Mouse (Mus musculus) WW6 (cell line): ENCODE results near the gene Mettl7a1.
"Not testable (repeated sequence)": the region's sequence is repeated elsewhere in the genome, so short reads cannot be mapped to it uniquely, and the experiment has no call there.

ENCODE experiments used
- DNase-seq: peaks from one replicate; pipeline ENCODE4 v3.0.0-alpha.2; 2013; ENCODE audit warnings: low read depth, low spot score

Gene Mettl7a1

DNA sequence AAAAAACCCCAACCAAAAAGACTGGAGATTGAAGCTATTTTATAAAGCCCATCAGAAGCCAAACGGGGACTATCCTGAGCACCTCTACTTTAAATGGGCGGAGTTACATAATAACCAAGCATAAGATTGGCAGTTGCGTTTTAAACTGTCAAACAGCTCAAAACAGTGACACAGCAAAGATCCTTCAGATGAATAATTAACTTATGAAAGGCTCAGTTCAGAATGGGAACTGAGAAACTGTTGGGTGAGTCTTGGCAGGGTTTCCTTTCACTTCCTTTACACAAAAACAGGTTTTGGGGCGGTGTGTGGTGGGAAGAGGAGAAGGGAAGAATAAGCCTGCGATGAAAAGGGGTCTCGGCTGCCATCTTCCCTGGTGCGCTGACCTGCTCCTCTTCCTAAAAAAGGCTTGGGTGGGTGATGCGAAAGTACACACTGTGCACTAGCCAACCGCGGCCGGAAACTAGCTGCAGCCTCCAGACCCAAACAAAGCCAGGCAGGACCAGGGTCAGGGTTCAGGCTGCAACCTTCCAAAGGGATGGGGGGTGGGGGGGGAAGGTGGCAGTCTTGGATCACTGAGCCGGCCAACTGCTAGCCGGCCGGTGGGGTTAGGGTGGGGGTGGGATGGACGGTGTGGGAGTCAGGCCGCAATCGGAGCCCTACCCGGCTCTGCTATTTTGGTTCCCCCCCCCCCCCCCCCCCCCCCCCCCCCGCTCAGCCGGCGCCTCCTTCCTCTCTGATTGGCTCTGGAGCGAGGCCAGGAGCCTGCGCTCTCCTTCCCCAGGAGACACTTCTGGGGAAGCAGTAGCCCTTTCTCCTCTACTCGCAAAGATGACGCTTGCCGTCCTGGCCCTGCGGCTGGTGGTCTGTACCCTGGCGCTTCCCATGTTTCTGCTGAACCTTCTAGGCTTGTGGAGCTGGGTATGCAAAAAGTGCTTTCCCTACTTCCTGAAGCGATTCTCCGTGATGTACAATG lies at the start of gene Mettl7a1:
Mettl7a1 (plus strand) TSS at position 122 of the 973 bp plus-strand sequence.
- no peak for DNase-seq

DNA sequence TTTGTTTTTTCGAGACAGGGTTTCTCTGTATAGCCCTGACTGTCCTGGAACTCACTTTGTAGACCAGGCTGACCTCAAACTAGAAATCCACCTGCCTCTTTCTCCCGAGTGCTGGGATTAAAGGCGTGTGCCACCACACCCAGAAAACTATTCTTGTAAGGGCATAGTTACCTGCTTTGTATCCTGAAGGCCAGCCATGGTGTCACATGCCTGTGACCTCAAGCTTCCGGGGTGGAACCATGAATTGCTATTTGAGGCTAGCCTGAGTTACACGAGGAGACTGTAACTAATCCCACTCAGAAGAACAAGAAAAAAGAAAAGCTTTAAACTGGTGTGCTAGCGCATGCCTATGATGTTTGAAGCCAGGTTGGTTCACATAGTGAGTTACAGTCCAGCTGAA lies 47.6 kb upstream of the Mettl7a1 start:
- DNase-seq: no peak

DNA sequence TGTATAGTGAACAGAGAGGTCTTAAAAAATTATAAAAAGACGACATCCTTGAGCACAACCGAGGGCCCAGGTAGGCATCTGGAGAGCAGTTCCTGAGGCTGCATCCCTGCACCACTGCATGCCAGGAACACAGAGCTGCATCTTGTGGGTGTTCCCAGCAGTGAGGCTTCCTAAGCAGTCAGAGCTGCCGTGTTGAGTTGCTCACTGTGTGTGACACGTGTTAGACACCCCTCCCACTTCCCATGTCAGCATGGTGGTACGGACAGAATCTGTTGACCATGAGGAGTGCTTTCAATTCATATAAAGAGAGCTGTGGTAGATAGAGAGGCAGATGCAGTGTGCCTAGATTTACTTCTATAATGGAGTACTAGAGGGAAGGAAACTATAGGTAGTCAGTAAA lies 46.6 kb upstream of the Mettl7a1 start:
- DNase-seq: no peak

DNA sequence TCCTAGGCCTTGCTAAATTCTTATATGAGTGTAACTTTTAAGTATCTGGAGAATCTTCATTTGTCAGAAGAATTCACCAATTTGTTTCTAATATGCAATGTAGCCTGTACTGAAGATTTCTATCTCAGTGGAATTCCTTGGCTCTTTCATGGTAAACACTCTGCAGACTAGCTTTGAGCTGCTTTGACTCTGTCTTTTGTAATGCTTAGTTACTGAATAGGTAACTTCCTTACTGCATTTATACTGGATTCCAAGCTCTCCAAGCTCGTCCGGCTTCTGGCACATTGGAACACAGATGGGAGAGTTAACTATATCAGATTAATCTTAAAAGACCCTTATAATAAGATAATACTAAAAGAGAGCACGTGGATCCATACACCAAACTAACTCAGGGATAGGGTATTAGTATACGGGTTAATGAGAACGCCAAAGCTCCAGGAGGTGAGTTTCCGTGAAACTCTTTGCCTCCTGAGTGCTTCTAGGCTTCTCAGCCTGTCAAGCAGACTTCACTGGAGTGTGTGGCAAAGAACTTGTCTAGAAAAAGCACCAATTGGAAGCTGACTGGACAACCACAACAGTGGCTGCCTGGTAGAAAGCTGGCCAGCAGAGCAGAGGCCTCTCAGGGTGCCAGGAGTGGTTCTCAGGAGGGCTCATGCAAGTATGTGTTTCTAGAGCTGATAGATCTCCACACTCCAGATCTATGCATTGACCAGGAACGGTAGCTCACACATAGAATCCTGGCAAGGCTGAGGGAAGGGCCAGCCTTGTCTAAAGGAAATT lies 45.1 kb upstream of the Mettl7a1 start:
- no peak for DNase-seq

DNA sequence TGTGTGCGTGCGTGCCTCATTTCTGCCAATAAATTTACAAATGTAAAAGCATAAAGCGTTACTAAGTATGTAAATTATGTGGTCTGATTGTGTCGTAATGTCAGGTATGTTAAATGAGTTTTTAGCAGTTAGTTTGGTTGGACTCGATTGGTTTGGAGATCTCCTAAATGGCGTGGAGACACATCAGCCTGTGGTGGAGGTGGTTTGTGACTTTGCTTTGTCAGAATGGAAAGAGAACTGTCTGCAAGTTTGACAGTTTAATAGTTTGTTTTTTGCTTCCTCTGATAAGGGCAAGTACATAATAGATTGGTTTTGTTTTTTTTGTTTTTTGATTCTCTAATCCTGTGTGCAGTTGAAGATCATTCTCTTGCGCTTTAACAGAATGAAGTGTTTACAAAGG lies 43.6 kb upstream of the Mettl7a1 start:
- not testable (repeated sequence) for DNase-seq

DNA sequence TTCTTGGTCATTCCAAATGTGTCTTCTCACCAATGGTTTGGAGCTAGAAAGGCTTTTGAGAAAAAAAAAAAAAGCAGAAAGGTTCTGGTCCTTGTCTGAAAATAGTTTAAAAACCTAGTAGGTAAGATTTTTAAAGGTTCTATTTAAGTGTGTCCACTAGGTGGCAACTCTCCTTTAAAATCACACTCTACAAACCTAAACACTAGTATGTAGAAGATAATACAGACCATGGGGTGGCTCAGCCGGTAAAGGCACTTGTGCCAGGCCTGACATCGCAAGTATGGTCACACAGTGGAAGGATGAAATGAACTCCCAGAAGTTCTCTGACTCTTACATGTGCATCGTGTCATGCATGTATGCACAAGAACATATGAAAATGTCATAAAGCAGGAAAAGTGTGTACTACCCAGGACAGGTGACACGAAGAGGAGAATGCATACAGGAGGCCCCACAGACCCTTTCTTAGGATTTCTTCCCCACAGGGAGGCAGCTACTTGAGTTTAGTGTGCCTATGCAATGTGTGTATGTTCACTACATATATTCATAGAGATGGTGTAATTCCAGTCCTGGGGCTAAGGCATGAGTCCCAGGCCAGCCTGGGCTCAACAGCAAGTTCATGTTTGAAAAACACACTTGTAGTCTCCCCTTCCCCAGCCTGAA lies 40.6 kb upstream of the Mettl7a1 start:
- no peak for DNase-seq

DNA sequence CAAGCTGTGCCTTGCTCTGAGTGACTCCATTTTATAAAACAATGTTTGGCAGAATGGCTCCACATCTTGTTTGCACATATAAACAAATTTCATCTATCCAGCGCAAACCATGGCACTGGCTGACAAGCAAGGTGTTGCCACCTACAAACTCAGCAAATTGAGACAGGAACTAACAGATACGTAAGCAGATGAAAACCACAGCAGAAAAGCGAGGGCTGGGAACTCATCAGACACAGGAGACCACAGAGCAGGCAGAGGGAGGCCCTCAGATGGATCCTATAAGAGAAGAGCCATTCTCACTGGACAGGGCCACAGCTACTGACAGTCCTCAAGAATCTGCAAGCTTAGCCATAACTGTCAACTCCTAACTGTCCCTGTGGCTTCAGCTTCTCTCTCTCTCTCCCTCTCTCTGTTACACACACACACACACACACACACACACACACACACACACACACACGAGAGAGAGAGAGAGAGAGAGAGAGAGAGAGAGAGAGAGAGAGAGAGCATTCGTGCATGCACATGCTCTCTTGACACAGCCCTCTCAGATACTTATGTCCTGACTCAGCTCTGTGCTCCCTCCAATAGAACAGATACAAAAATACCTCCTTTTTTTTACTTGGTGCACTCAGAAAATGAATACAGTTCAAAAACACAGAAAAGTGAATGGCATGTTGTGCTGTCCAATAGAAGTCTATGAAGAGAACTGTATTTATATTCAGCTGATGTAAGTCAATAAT lies 38.2 kb upstream of the Mettl7a1 start:
- no peak for DNase-seq

DNA sequence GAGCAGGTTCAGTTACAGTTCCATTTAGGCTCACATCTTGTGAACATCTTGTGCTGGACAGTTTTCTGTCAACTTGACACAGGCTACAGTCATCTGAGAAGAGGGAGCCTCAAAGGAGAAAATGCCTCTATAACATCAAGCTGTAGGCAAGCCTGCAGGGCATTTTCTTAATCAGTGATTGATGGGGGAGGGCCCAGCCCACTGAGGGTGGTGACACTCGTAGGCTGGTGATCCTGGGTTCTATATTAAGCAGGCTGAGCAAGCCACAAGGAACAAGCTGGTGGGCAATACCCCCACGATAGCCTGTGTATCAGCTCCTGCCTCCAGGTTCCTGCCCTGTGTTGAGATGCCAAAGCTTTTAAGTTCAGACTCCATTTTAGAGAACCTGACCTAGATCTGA lies 35.0 kb upstream of the Mettl7a1 start:
- no peak for DNase-seq

DNA sequence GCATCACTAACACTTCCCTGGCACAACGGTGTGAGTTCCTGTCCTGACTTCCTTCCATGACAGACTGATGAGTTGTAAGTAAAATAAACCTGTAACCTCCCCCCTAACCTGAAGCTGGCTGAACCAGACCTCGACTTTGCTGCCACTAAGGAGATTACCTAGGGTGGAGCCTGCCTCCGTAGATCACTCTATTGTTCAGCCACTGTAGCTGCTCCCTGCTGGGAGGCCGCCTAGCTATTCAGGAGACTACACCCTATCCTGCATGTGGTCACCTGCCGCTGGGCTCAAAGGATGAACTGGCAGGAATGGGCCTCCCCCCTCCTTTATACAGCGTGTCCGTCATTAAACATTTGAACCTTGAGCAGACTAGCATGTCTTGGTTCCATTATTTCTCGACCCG lies 34.2 kb upstream of the Mettl7a1 start:
- no peak for DNase-seq

DNA sequence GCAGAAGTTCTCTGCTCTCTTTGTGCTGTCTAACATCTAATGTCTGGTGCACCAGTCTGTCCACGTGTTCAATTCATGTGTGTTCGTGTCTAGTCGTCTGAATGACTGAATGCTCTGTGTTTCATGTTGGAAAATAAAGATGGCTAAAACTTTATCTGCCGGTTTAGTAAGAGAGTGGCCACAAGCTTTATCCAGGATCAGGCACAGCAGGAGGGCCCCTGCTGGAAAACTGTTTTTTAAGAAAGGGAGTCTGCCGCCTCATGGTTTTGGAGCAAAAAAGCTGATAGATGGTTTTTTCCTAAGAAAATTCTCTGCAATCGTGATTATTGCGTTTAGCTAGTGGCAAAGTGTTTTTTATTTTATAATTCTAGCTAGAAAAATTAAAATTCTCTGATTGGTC lies 33.3 kb upstream of the Mettl7a1 start:
- DNase-seq: not testable (repeated sequence)

DNA sequence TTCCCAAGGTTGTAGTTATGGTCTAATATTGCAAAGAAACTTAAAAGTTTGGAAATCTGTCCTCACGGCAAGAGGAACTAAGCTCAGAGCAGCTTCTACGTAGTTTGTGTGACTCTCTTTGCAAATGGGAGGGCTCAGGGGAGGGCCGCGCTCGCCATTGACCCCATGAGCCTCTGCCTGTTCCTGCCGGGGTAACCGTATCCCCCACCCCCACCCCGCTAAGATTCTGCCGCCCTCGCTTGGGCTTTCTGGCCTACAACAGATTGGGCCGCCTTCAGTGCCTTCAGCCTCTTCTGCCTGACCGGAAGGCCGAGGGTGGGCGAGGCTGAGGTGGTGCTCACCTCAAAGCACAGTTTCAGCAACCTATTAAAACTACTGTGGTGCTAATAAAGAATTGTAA lies 32.5 kb upstream of the Mettl7a1 start:
- DNase-seq: no peak

DNA sequence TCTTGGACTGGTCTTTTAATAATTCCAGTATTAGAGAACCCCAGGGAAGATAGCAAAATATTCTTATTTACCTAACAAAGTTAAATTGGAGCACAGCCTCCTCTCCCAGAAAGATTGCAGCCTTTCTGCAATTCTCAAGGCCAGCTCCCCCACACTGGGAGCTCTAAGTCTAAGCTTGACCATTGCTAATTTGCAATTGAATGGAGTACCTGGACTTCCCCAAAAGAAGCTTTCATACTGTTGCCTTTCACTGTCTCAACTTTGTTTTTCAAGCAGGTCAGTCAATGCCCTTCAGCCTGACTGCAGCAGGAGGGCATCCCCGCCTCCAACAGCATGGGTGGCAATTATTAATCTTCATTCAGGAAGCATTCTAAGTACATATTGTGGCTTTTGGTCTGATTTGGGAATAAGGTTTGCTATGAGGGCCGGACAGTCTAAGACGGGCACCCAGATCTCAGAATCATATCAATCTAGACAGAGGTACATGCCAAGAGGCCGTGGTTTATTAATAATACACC lies 30.1 kb upstream of the Mettl7a1 start:
- not testable (repeated sequence) for DNase-seq

DNA sequence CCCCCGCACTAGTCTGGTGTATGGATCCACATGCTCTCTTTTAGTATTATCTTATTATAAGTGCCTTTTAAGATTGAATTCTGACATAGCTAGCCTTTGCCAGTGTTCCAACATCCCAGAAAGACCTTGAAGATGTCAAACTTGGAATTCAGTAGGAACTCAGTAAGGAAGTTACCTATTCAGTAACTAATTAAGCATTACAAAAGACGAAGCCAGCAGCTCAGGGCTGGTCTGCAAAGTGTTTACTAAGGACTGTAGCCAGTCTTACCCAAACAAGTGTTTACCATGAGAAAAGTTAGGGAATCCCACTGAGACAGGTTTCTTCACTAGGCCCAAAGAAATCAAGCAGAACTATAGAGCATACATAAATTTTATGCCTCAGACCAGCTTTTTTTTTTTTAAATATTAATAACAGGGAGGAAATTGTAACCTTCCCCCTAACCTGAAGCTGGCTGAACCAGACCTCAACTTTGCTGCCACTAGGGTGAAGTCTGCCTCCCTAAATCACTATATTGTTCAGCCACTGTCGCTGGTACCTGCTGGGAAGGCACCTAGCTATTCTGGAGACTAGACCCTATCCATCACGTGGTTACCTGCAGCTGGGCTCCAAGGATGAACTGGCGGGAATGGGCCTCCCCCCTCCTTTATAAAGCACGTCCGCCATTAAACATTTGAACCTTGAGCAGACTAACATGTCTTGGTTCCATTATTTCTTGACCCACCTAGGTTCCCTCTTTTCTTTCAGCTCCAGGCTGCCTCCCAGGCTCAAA lies 29.0 kb upstream of the Mettl7a1 start:
- DNase-seq: no peak

DNA sequence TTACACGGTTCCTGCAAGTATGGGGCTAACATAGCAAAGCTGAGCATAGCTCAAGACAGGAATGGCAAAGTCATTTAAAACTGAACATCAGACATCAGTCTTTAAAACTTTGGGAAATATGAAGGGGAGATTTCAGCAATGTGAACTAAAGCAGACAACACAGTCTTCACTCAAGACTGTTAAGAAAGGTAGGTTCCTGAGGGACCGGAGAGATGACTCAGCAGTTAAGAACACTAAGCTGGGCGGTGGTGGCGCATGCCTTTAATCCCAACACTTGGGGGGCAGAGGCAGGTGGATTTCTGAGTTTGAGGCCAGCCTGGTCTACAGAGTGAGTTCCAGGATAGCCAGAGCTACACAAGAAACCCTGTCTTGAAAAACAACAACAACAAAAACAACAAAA lies 27.5 kb upstream of the Mettl7a1 start:
- no peak for DNase-seq

DNA sequence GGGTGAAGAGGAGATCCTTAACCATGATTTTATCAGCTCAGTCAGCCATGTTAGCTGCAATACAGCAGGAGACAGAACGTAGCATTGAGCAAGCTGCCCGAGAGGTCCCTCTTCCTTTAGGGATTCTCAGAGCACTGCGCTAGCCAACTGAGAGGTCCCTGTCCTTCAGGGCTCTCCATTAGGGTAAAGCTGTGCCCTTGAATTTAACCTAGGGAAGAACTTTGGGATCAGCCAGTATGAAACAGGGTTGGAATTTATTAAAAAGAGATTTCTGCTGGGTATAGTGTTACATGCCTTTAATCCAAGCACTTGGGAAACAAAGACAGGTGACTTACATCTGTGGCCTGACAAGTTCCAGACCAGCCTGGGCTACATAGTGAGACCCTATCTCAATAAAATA lies 26.4 kb upstream of the Mettl7a1 start:
- no peak for DNase-seq

DNA sequence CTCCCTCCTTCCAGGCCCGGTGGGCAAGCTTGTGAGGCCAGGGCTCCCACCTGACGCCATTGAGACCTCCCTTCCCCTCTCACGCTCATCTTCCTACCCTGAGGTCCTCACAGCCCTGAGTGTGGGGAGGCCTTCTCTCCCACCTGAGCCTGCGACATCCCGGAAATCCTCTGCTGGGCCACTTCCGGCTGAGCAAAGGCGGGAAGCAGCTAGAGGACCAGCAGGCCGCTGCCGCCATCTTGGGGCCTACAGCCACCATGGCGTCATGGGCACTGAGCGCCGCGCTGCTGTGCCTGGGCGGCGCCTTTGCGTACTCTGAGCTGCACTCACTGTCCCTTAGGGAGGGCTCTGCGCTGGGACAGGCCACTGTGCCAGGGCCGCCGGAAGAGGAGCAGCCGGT lies 23.3 kb upstream of the Mettl7a1 start, which contains the start of gene Tmprss12:
Tmprss12 (plus strand) TSS at position 212 of the 400 bp plus-strand sequence.
- DNase-seq: no peak

DNA sequence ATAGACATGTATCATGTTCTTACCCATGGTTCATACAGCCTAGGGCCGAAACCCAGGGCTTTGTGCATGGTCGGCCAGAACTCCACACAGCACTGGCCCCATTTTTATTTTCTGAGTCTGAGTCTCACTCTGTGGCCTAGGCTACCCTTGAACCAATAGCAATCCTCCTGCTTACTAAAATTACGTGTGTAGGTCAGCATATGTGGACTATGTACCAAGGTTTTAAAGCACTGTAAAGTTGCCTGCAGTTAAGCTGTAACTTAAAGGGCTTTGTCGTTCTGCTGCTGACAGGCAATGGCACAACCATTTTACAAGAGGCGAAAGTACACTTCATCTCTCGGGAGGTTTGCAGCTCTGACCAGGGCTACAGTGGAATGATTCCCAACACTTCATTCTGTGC lies 15.0 kb upstream of the Mettl7a1 start:
- DNase-seq: no peak

DNA sequence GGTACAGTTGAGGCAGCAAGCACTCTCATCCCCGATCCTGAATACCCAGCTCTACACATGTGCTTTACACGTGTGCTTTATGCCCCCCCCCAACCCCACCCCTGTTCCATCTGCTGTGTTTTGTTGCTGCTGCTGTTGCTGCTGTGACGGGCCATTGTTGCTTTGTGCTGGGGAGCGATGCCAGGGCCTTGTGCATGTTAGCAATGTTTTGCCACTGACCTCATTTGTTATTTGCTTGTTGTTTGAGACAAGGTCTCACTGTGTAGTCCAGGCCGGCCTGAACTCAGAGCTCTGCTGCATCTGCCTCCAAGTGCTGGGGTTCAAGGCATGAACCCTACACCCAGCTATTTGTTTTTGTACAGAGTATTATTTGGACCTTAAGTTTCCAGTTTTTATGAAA lies 13.1 kb upstream of the Mettl7a1 start:
- DNase-seq: no peak

DNA sequence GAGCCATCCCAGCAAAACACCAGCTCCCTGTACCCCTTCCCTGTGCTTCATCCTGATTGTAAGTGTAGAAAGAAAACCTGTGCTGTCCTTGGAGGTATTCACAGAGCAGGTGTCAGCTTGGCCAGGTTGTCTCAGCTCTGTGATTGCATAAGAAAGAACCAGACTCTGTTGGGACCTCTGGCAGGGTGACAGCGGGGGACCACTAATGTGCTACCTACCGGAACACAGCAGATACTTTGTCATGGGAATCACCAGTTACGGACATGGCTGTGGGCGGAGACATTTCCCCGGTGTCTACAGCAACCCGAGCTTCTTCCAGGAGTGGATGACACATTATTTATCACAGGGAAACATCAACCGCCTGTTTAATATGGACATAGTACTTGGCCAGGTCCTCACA lies 11.6 kb upstream of the Mettl7a1 start:
- no peak for DNase-seq

DNA sequence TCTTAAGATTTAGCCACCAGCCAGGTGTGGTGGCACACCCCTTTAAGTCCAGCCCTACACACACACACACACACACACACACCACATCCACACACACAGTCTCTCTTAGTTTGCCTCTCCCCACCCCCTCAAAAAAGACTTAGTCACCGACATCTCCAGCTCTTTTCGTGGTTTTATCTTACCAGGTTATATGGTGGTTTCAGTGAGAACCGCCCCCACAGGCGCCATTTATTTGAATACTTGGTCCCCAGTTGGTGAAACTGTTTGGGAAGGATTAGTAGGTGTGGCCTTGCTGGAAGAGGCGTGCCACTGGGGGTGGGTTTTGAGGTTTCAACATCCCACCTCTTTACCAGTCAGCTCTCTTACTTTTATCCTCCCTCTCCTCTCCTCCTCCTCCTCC lies 6.1 kb upstream of the Mettl7a1 start:
- DNase-seq: no peak
